Mouse (Mus musculus): ENCODE data around the gene Rdh13. TPM values are rescaled to one million over a fixed set of nuclear protein-coding genes. Genes with fewer than 3 reads are reported as not detected.
"Not testable (repeated sequence)": the region's sequence is repeated elsewhere in the genome, so short reads cannot be mapped to it uniquely, and the experiment has no call there.

Gene Rdh13
- polyA plus RNA-seq, 1 experiment from 2014 or later: 12.6 TPM

DNA sequence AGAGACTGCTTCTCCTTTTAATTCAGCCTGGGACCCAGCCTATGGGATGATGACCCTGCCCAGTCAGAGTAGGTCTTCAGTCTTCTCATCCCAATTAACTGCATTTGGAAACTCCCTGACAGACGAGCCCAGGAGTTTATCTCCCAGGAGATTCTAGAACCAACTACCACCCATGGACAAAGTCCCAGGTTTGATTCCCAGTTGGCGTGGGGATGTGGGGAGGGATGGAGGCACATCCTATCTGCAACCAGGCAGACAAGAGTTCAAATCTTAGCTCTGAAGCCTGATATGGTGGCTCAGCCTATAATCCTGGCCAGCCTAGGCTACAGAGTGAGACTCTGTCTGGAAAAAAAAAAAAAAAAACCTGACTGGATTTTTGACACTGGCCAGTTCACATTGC, 7.7 kb downstream of the Rdh13 start:
- peak; percentile 1 for DNase-seq (ENCODE audit: low spot score)

DNA sequence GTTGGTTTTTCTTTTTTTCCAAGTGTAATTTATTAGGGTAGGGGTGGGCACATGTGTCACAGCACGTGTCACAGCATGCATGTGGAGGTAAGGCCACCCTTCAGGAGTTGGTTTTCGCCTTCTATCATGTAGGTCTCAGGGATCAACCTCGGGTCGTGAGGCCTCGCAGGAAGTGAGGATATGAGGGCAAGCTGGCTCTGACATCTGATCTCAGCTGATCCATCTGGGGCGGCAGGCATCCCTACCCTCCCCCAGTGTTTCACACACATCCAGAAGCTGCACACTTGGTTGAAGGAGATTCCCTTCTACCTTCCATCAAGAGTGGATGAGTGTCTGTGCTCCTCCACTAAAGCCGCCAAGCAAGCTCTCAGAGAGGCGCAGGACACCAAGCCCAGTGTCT, 13.4 kb downstream of the Rdh13 start:
- no peak for DNase-seq (ENCODE audit: low spot score)

DNA sequence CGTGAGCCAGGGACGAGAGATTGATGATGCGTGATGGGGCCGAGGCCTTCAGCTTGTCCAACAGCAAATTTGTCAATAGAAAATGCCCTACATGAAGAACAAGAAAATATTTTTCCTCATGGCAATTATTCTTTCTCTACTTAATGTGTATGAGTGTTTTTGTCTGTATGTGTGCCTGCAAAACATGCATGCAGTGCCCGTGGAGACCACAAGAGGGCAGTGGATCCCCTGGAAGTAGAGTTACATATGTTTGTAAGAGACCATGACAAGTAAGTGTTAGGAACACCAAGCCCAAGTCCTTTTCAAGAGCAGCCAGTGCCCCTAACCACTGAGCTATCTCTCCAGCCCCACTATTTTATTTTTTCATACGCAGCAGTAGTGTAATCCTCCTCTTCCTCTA, 13.9 kb downstream of the Rdh13 start:
- peak; percentile 79 for DNase-seq (ENCODE audit: low spot score)

DNA sequence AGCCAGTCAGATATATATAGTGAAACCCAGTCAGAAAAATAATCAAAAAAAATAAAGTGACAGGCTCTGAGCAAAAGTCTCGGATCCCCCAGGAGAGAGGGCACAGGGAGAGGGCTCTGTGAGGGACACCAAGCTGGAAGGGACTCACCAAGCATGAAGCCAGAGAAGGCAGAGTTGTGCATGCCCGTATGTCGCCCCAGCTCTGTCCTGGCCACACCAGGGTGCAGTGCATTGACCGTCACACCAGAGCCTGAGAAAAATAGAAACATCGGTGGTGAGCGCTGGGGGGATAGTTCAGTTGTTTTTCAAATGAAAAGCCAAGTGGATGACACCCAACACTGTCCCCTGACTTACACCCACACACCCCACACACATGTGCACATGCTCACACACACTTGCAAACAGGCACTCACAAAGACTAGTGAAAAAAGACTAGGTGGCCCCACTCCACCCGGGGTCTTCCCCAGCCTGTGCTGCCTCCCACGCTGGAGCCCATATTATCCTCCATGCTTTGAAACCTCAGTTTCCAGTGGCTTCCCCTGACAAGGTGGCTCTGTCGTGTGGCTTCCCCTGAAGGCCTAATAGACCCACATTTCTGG, 15.1 kb downstream of the Rdh13 start:
- no peak for DNase-seq (ENCODE audit: low spot score)

DNA sequence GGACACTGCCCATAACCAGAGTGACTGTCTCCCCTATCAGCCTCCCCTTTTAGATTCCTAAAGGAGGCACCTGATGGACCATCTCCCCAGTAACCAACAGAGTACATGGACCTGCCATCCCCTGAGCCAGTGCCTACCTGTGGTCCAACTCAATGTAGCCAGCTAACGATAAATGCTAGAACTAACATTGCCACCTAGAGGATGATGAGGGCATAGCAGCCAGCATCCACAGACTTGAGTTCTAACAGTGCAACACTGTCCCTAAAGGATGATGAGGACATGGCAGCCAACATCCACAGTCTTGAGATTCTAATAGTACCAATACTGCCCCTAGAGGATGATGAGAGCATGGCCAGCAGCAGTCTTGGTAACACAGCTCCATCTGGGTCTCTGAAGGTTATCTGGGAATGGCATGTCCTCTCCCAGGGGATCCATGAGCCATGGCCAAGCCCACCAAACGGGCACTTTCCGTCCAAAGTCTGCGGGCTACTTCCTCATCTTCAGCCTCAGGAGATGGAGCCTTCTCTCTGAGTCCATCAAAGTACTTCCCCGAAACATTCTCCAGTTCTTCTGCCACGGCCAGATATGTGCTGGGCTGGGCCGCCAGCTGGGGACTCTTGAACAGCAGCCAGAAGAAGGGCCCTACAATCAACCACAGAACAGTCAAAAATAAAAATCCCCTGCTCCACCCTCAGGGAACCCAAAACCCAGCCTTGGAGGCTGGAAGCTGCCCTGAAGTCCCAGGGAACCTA, 18.1 kb downstream of the Rdh13 start:
- peak; percentile 93 for DNase-seq (ENCODE audit: low spot score)

DNA sequence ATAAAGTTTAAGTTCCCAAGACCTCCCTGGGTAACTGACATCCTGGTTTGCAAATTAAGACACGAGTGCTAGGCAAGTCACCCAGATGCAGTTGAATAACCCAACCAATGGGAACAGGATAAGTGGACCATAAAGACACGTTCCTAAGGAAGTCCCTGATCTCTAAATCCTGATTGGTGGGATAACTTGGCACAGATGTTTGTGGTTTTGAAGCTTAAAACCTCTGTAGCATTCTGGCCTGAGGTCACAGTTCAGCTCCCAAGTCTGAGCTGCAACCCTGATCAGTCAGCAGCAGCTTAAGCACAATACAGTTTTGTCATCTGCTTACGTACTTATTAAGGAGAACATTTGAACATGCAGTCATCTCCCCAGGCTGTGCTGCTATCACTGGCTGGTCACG, 25.2 kb downstream of the Rdh13 start:
- DNase-seq (ENCODE audit: low spot score): no peak

DNA sequence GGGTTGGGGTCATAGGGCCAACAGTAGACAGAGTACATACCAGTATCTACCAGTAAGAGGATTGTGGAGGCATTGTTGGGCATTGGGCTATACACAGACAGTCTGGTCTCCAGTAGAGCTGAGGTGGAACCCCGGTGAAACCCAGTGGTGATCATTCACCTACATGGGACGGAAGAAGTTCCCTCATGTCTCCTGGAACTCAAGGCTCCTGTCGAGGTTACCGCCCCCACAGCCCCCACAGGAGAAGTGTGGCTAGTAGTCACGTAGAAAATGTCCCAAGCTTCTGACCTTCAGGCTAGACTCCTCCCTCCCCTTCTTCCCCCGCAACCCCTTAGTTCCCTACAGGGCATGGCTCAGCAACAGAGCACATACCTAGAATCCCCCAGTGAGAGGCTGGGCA, 25.8 kb downstream of the Rdh13 start:
- no peak for DNase-seq (ENCODE audit: low spot score)

DNA sequence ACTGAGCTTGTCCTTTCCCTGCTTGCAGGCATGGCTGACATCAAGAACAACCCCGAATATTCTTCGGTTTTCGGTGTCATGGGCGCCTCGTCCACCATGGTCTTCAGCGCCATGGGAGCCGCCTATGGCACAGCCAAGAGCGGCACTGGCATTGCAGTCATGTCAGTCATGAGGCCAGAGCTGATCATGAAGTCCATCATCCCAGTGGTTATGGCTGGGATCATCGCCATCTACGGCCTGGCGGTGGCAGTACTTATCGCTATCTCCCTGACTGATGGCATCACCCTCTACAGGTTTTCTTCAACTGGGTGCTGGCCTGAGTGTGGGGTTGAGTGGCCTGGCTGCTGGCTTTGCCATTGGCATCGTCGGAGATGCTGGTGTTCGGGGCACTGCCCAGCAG, 33.0 kb downstream of the Rdh13 start:
- DNase-seq (ENCODE audit: low spot score): not testable (repeated sequence)

DNA sequence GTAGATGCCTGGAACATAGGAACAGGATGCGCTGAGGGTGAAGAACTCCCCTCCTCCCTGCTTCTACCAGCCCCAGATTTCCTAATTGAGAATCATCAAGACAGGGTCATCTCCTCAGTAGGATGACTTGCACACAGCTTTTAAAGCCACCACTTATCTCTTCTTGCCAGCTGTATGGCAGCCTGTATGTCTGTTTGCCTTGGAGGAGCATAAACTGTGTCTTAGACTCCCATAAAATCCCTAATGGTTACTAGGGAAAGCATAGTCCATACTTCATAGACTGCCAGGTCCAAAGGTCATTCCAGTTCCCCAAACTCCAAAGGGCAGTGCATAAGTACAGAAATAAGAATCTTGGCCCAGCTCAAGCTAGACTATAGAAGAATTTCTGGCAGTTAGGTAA, 47.7 kb downstream of the Rdh13 start, which contains the start of gene Gp6:
Gene Gp6, minus strand, starts transcription at position 15 of the 400 bp plus-strand sequence.
- DNase-seq (ENCODE audit: low spot score): no peak

Small RNAs within 50 kb of the gene (microRNA-seq; reads per million reads assigned to microRNA genes)
- gene Gm24605 (ENCODE audit: borderline number of aligned reads) (not detected), gene Gm24752 (ENCODE audit: borderline number of aligned reads) (not detected), gene Gm25349 (ENCODE audit: borderline number of aligned reads) (not detected)

Other genes starting within 250 kb of the Rdh13 start
- 0.08 TPM in 1 of 2 replicates, not detected in the other for gene Lilra5, start 207.9 kb downstream of the Rdh13 start, polyA plus RNA-seq (2015; fragmentation: Nextera tagmentation; extraction: Ambion mirVana)
- 1.3 and 2.0 TPM in 2 replicates for gene Ncr1, start 107.9 kb downstream of the Rdh13 start, polyA plus RNA-seq (2015; fragmentation: Nextera tagmentation; extraction: Ambion mirVana)
- gene Gp6, start 47.9 kb downstream of the Rdh13 start, polyA plus RNA-seq (2015; fragmentation: Nextera tagmentation; extraction: Ambion mirVana): not detected in 2 replicates
- 0.79 and 5.9 TPM in 2 replicates for gene Eps8l1, start 15.0 kb upstream of the Rdh13 start, polyA plus RNA-seq (2015; fragmentation: Nextera tagmentation; extraction: Ambion mirVana)
- gene Ppp1r12c, start 56.0 kb upstream of the Rdh13 start, polyA plus RNA-seq (2015; fragmentation: Nextera tagmentation; extraction: Ambion mirVana): 36.3 and 48.3 TPM in 2 replicates
- 27.0 and 28.8 TPM in 2 replicates for gene Tnnt1, start 70.7 kb upstream of the Rdh13 start, polyA plus RNA-seq (2015; fragmentation: Nextera tagmentation; extraction: Ambion mirVana)
- gene Tnni3, start 78.6 kb upstream of the Rdh13 start, polyA plus RNA-seq (2015; fragmentation: Nextera tagmentation; extraction: Ambion mirVana): 2.5 and 3.0 TPM in 2 replicates
- 1.6 and 1.7 TPM in 2 replicates for gene Dnaaf3, start 86.8 kb upstream of the Rdh13 start, polyA plus RNA-seq (2015; fragmentation: Nextera tagmentation; extraction: Ambion mirVana)
- gene Syt5, start 101.9 kb upstream of the Rdh13 start, polyA plus RNA-seq (2015; fragmentation: Nextera tagmentation; extraction: Ambion mirVana): 0.22 and 0.44 TPM in 2 replicates
- not detected in 2 replicates for gene Ptprh, start 158.4 kb upstream of the Rdh13 start, polyA plus RNA-seq (2015; fragmentation: Nextera tagmentation; extraction: Ambion mirVana)
- 1.7 and 2.1 TPM in 2 replicates for gene Tmem86b, start 185.8 kb upstream of the Rdh13 start, polyA plus RNA-seq (2015; fragmentation: Nextera tagmentation; extraction: Ambion mirVana)
- 19.8 and 23.8 TPM in 2 replicates for gene Ppp6r1, start 213.4 kb upstream of the Rdh13 start, polyA plus RNA-seq (2015; fragmentation: Nextera tagmentation; extraction: Ambion mirVana)
- gene Hspbp1, start 239.4 kb upstream of the Rdh13 start, polyA plus RNA-seq (2015; fragmentation: Nextera tagmentation; extraction: Ambion mirVana): 74.9 and 91.0 TPM in 2 replicates
- 0.06 and 0.20 TPM in 2 replicates for gene Brsk1, start 245.0 kb upstream of the Rdh13 start, polyA plus RNA-seq (2015; fragmentation: Nextera tagmentation; extraction: Ambion mirVana)